Mouse (Mus musculus) kidney, adult 2 months (tissue): ENCODE measurements around the gene Max. TPM values are rescaled to one million over a fixed set of nuclear protein-coding genes. Genes with fewer than 3 reads are reported as not detected.

Experiments used
- DNase-seq: peaks from one replicate; pipeline ENCODE4 v3.0.0; 2021
- H3K27ac ChIP-seq: fragments of 200-500 bp; 2 replicates; pipeline ENCODE4 v1.5.1; 2012; ENCODE audit warnings: low read depth, low read length, control low read depth, inconsistent platforms; ENCODE audit not compliant: insufficient read depth
- H3K27me3 ChIP-seq: fragments of 200-500 bp; replicated peaks from 2 replicates; pipeline ENCODE4 v1.6.1; 2012; ENCODE audit warnings: mild to moderate bottlenecking, moderate library complexity, low read length, inconsistent platforms; ENCODE audit not compliant: control insufficient read depth, insufficient read depth
- H3K36me3 ChIP-seq: fragments of 200-500 bp; 2 replicates; pipeline ENCODE4 v1.6.1; 2012; ENCODE audit warnings: mild to moderate bottlenecking, moderate library complexity, low read length, inconsistent platforms; ENCODE audit not compliant: control insufficient read depth, insufficient read depth
- H3K4me1 ChIP-seq: fragments of 200-500 bp; 2 replicates; pipeline ENCODE4 v1.6.1; 2011; ENCODE audit warnings: low read length; ENCODE audit not compliant: control insufficient read depth, insufficient read depth
- H3K4me3 ChIP-seq: fragments of 200-500 bp; 2 replicates; pipeline ENCODE4 v1.5.1; 2011; ENCODE audit warnings: mild to moderate bottlenecking, low read depth, low read length, control low read depth; ENCODE audit not compliant: insufficient read depth
- CTCF ChIP-seq: fragments of 200-500 bp; conservative IDR thresholded peaks from 2 replicates; pipeline ENCODE4 v1.5.1; 2011; ENCODE audit warnings: low read depth, mild to moderate bottlenecking, control low read depth, low read length, moderate library complexity, mixed read lengths; ENCODE audit not compliant: insufficient read depth, insufficient read length
- POLR2A ChIP-seq: fragments of 200-500 bp; IDR thresholded peaks from one replicate; pipeline ENCODE4 v1.6.1; 2011; ENCODE audit warnings: low read depth, low read length, control low read depth
- WGBS: fragments of 180-500 bp; shearing (Covaris S2); methylation state at CpG from one replicate; pipeline ENCODE4 v1.1.7; 2018; 5-methylcytosine and 5-hydroxymethylcytosine counted together
- polyA plus RNA-seq: library from polyadenylated mRNA; depleted of rRNA; stranded (reverse); fragments of >200 nt; gene quantifications from 2 replicates; pipeline ENCODE4 v1.2.3, GENCODE M21; 2012

The Max gene
- polyA plus RNA-seq, 1 experiment, result 33.8 TPM

GRCm38 (mm10) chr12:76906278-76906677, 55.7 kb downstream of the Max start:
- 92% methylated on average over 1 of the region's 1 CpGs for WGBS
- no peaks in the 10 kb centered on the region for H3K4me1 ChIP-seq
- TF ChIP-seq CTCF, result no peak
- TF ChIP-seq POLR2A, result no peak
- H3K27me3 ChIP-seq, result no peaks in the 10 kb centered on the region
- H3K36me3 ChIP-seq, result no peaks in the 10 kb centered on the region
- no peak for DNase-seq
- H3K27ac ChIP-seq, result no peak overlapping the region
- no peak overlapping the region for H3K4me3 ChIP-seq

- DNase-seq, result no peak
- Histone ChIP-seq H3K27ac (no peak overlapping the region), H3K4me3 (no peak overlapping the region), H3K4me1 (no peaks in the 10 kb centered on the region), H3K27me3 (no peaks in the 10 kb centered on the region), H3K36me3 (no peaks in the 10 kb centered on the region)
- WGBS, result 88% methylated on average over 3 of the region's 3 CpGs
- TF ChIP-seq POLR2A, result no peak
- no peak for TF ChIP-seq CTCF
Measured at GRCm38 (mm10) chr12:76901508-76902294, 60.3 kb downstream of the Max start.

- H3K36me3 ChIP-seq, result no peaks in the 10 kb centered on the region
Measured at GRCm38 (mm10) chr12:76899261-76899975, 62.6 kb downstream of the Max start.

GRCm38 (mm10) chr12:76898141-76898540, 63.9 kb downstream of the Max start:
- TF ChIP-seq CTCF (no peak), POLR2A (no peak)
- Histone ChIP-seq H3K27me3 (no peaks in the 10 kb centered on the region), H3K4me3 (no peak overlapping the region), H3K36me3 (no peaks in the 10 kb centered on the region), H3K27ac (no peak overlapping the region), H3K4me1 (no peaks in the 10 kb centered on the region)
- DNase-seq, result no peak

More at GRCm38 (mm10) chr12:76899261-76899975, 62.6 kb downstream of the Max start:
- Histone ChIP-seq H3K27ac (no peak overlapping the region), H3K4me1 (no peaks in the 10 kb centered on the region), H3K27me3 (no peaks in the 10 kb centered on the region), H3K4me3 (no peak overlapping the region)
- no peak for TF ChIP-seq CTCF
- TF ChIP-seq POLR2A, result no peak
- WGBS, result 88% methylated on average over 10 of the region's 10 CpGs
- no peak for DNase-seq

GRCm38 (mm10) chr12:76897006-76897405, 65.0 kb downstream of the Max start:
- WGBS, result 86% methylated on average over 10 of the region's 10 CpGs
- Histone ChIP-seq H3K4me3 (no peak overlapping the region), H3K4me1 (no peaks in the 10 kb centered on the region), H3K27me3 (no peaks in the 10 kb centered on the region), H3K27ac (no peak overlapping the region), H3K36me3 (no peaks in the 10 kb centered on the region)
- DNase-seq, result no peak
- TF ChIP-seq CTCF, result no peak
- no peak for TF ChIP-seq POLR2A

- WGBS, result 89% methylated on average over 4 of the region's 4 CpGs
Measured at GRCm38 (mm10) chr12:76896566-76896965, 65.4 kb downstream of the Max start.

GRCm38 (mm10) chr12:76895777-76896176, 66.2 kb downstream of the Max start:
- H3K4me1 ChIP-seq, result no peaks in the 10 kb centered on the region
- no peaks in the 10 kb centered on the region for H3K27me3 ChIP-seq
- TF ChIP-seq POLR2A (no peak), CTCF (no peak)
- DNase-seq, result no peak
- H3K36me3 ChIP-seq, result no peaks in the 10 kb centered on the region
- WGBS, result 71% methylated on average over 7 of the region's 7 CpGs
- H3K27ac ChIP-seq, result no peak overlapping the region
- H3K4me3 ChIP-seq, result no peak overlapping the region

More at GRCm38 (mm10) chr12:76896566-76896965, 65.4 kb downstream of the Max start:
- Histone ChIP-seq H3K4me3 (no peak overlapping the region), H3K36me3 (no peaks in the 10 kb centered on the region), H3K27me3 (no peaks in the 10 kb centered on the region), H3K4me1 (no peaks in the 10 kb centered on the region), H3K27ac (no peak overlapping the region)
- DNase-seq, result no peak
- TF ChIP-seq POLR2A (no peak), CTCF (no peak)
